Mouse (Mus musculus) left cerebral cortex, adult 11 months (tissue): Measurements from ENCODE around the gene Ftsj3.

Experiments used
- DNase-seq: peaks from one replicate; pipeline ENCODE4 v3.0.0; 2022; ENCODE audit warnings: low spot score

Gene Ftsj3

GRCm38 (mm10) chr11:106255685-106256451 lies at the start of gene Ftsj3, which contains the start of gene Psmc5:
Ftsj3 (minus strand) TSS chr11:106256079.
Psmc5 (plus strand) TSS chr11:106256154.
- DNase-seq = peak; percentile 97

GRCm38 (mm10) chr11:106305348-106306064 lies 49.6 kb upstream of the Ftsj3 start:
- no peak for DNase-seq

- no peak for DNase-seq
These were observed 46.8 kb upstream of the Ftsj3 start for GRCm38 (mm10) chr11:106302634-106303033.

- DNase-seq = no peak
These were observed 45.9 kb upstream of the Ftsj3 start, which contains the start of gene Gh for GRCm38 (mm10) chr11:106301765-106302164. Gh (minus strand) TSS chr11:106301865.

GRCm38 (mm10) chr11:106291861-106292260 lies 36.0 kb upstream of the Ftsj3 start:
- DNase-seq = no peak

- no peak for DNase-seq
These were observed 34.5 kb upstream of the Ftsj3 start for GRCm38 (mm10) chr11:106290376-106290775.

GRCm38 (mm10) chr11:106289369-106289768 lies 33.5 kb upstream of the Ftsj3 start:
- DNase-seq = no peak

GRCm38 (mm10) chr11:106286987-106287386 lies 31.1 kb upstream of the Ftsj3 start:
- DNase-seq = no peak

GRCm38 (mm10) chr11:106286206-106286605 lies 30.3 kb upstream of the Ftsj3 start:
- DNase-seq = no peak

GRCm38 (mm10) chr11:106284126-106284525 lies 28.2 kb upstream of the Ftsj3 start:
- no peak for DNase-seq

- no peak for DNase-seq
These were observed 27.5 kb upstream of the Ftsj3 start for GRCm38 (mm10) chr11:106283371-106283770.

- no peak for DNase-seq
These were observed 26.6 kb upstream of the Ftsj3 start for GRCm38 (mm10) chr11:106282452-106282851.

- peak; percentile 87 for DNase-seq
These were observed 20.6 kb upstream of the Ftsj3 start, which contains the start of gene Tcam1 for GRCm38 (mm10) chr11:106276454-106276853. Tcam1 (plus strand) TSS chr11:106276672.

GRCm38 (mm10) chr11:106274971-106275411 lies 19.1 kb upstream of the Ftsj3 start:
- no peak for DNase-seq

GRCm38 (mm10) chr11:106274374-106274773 lies 18.5 kb upstream of the Ftsj3 start:
- no peak for DNase-seq

GRCm38 (mm10) chr11:106273811-106274210 lies 17.9 kb upstream of the Ftsj3 start:
- DNase-seq = no peak

- DNase-seq = no peak
These were observed 17.4 kb upstream of the Ftsj3 start for GRCm38 (mm10) chr11:106273311-106273684.

GRCm38 (mm10) chr11:106272644-106273310 lies 16.9 kb upstream of the Ftsj3 start, which contains the start of gene Smarcd2:
Smarcd2 (minus strand) TSS chr11:106272972.
- peak; percentile 99 for DNase-seq

GRCm38 (mm10) chr11:106271794-106272643 lies 16.1 kb upstream of the Ftsj3 start:
- DNase-seq = no peak

GRCm38 (mm10) chr11:106271131-106271793 lies 15.4 kb upstream of the Ftsj3 start:
- no peak for DNase-seq

- DNase-seq = no peak
These were observed 13.2 kb upstream of the Ftsj3 start for GRCm38 (mm10) chr11:106269060-106269431.
